Mouse (Mus musculus) R1 (cell line): Measurements from ENCODE around the gene Ostm1.
A peak's percentile ranks its signal among the peaks of the same experiment; 100 is the strongest.

Experiments used
- DNase-seq: peaks from one replicate; pipeline ENCODE4 v3.0.0-alpha.2; 2018; ENCODE audit warnings: low read depth, low spot score

The Ostm1 gene

GRCm38 (mm10) chr10:42583157-42583872 lies at the start of gene Ostm1, which contains the start of gene Nr2e1:
Gene Ostm1, plus strand, starts transcription at chr10:42583822.
Gene Nr2e1, minus strand, starts transcription at chr10:42583632.
- DNase-seq = peak; percentile 72

DNA sequence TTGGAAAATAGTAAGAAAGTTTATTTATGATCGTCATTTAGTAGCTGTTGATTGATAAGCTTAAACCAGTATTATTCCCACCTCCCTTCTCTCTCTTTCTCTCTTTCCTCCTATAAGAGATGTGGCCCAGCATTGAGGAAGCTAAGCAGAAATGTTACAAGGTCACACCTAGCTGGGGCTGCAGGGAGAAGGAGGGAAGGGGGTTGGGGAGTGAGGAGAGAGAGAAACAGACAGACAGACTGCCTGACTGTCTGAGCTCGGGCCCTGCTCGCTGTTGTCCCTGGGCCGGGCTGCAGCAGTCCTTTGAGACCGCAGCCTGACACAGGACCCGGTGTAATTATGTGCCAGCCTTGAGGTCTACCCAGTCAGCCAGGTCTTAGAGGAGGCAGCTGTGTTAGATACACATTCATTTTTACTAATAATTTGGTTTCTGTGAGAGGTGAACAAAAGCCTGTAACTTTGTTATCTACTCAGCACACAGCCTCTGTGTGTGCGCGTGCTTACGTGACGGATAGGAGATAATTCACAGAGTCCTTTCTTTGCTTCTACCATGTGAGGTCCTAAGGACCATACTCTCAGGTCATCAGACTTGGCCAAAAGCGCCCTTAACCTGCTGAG lies 49.7 kb upstream of the Ostm1 start:
- no peak for DNase-seq

DNA sequence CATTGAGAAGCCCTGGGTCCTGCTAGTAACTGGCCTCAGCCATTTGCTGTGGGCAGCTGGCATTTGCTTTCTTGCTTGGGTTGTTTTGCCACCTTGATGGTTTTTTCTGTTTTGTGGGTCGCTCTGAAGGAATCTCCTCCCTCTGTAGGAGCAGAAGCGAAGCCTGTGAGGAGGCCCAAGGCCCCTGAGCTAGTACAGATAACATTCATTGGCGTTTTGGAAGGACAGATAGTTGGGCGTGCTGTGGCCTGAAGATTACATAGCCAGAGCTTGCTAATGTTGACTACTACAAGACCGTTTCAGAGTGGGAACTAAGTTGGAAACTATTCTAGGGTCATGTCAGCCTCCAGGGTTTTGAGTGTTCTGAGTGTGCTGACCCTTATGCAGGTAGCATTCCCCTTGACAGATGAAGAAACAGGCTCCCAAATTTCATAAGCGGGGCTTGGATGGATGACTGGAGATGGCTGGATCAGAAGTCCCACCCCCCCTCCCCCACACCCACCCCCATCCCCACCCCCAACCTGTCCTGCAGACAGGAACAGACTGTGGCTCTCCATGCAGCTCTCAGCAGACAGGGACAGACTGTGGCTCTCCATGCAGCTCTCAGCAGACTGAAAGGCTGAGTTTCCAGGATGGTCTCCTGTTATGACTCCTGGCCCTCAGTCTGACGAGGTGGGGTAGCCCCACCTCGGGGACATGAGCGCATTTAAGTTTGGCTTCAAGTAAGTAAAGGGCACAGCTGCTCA lies 45.9 kb upstream of the Ostm1 start:
- DNase-seq = no peak

DNA sequence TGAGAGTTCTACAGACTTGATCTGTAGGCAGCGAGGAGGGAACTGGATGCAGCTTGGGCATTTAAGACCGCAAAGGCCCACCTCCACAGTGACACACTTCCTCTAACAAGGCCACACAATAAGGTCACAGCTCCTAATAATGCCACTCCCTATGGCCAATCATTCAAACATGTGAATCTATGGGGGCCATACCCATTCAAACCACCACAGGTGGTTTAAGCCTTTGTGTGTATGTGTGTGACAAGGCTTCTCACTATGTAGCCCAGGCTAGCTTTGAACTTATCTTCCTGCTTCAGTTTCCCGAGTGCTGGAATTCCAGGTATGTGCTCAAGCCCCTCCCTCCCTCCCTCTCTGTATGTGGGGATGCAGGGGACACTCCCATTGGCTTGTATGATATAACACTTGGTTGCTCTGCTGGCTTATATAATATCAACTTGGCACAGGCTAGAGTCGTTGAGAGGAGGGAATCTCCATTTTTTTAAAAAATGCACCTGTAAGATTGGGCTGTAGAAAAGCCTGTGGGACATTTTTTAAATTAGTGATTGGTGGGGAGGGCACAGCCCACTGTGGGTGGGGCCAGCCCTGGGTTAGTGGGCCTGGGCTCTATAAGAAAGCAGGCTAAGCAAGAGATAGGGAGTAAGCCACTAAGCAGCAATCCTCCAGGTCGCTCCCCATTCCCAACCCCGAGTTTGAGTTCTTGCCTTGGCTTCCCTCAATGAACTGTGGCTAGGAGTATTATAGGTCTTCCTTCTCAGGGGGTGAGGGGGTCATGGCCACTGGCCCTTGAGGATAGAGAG lies 37.7 kb upstream of the Ostm1 start:
- peak; percentile 74 for DNase-seq

GRCm38 (mm10) chr10:42546507-42546906 lies 37.1 kb upstream of the Ostm1 start:
- peak; percentile 58 for DNase-seq

DNA sequence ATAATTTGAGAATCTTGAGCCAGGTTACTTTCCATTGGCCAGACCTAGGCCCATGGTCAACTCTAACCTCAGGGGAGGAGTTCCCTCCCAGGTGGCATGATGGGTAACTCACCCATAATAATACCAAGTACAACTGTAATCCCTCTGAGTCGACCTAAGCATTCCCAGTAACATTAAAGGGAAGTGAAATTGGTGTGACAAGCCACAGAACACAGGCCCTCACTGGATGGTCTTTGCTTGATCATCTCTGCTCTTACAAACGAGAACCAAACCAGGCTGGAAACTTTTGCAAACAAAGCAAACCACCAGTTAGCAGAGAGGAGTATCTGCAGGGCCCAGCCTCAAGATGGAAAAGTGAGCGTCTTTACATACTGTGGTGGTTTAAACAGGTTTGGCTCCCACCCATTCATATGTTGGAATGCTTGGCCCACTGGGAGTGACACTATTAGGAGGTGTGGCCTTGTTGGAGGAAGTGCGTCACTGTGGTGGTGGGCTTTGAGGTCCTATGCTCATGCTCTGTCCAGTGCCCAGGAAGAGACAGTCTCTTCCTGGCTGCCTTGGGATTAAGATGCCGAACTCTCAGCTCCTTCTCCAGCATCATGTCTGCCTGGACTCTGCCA lies 23.9 kb upstream of the Ostm1 start:
- DNase-seq = peak; percentile 66

DNA sequence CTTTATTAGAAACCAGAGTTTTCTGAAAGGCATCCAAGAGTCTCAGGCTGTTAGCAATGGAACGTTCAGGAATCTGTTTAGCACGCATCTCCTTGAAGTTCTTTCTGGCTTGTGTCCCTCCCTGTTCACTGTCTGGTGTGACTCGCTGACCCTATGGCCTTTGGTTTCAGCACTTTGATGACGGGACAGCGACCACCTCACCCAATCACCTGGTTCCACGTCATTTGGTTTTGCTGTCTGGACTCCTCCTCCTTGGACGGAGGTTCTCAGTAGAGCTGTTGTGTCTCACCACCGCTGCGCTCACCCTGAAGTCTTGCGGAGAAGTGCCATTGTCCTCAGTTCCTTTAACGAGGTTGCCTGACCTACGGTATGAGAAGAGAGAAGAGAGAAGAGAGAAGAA lies 21.4 kb upstream of the Ostm1 start:
- peak; percentile 91 for DNase-seq

- DNase-seq = no peak
These were observed 11.1 kb upstream of the Ostm1 start for GRCm38 (mm10) chr10:42572567-42572966.

GRCm38 (mm10) chr10:42572971-42573370 lies 10.7 kb upstream of the Ostm1 start:
- DNase-seq = no peak

DNA sequence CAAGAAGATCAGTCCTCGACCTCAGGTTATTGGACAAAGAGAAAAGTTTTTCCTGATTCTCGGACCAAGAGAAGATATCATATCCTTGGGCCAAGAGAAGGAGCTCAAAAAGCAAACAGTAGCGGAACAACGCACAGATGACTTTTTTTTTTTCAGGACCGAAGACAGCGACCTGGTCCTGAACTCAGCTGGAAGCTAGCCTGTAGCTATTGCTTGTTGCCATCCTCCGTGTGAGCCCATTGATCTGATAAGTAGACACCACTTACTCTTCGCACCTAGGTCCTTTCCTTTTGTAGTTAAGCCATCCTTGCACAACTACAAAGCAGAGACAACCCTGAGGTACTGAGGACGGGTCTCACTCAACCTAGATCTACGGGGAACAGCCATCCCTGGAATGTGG lies 9.0 kb upstream of the Ostm1 start:
- peak; percentile 77 for DNase-seq

DNA sequence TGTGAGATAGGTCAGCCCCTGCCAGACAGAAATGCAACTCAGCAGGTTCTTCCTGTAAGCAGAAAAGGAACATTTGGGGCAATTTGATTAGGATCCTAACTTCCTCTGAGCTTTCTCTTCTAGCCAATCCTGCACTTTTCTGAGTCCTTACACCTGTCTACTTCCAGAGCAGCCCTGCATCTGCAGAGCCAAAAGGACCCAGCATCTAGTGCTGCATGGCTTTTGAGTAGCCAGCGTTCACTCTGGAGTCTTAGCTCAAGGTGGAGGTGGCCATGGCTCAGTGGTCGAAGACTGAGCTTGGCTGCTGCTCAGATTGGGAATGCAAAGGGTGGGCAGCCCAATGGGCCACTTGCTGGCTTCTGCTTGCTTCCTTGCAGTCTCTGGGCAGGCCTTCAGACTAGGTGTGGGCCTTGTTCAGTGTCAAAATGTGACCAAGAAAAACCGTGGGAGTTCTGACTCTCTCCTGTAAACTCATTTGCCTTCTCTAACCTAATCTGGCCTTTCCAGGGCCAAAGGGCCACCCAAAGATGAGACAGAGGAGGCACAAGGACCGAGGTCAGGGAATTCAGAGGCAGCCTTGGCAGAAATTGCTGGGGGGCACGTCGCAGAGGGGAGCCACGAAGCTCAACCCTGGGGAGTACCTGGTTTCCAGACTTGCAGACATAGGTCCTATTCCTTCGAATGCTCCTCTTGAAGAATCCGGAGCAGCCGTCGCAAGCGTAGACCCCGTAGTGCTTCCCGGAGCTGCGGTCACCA lies 5.9 kb upstream of the Ostm1 start:
- no peak for DNase-seq

DNA sequence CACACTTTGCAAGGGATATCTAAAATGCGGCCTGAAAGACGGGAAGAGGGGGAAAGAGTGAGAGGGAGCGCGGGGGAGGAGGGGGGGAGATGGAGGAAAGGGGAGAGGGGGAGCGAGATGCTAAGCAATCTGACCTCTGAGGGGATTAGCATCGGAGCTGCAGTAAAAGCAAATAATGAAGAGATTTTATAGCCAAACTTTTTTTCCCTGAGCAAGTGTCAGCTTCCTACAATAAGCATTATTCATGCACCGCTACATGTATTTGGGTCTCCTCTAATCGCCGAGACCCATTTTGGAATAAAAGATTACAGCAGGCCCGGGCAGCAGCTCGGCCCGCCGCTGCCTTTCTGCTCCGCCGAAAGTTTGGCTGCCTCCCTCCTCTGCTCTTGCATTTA lies 5.3 kb upstream of the Ostm1 start:
- DNase-seq = peak; percentile 9

DNA sequence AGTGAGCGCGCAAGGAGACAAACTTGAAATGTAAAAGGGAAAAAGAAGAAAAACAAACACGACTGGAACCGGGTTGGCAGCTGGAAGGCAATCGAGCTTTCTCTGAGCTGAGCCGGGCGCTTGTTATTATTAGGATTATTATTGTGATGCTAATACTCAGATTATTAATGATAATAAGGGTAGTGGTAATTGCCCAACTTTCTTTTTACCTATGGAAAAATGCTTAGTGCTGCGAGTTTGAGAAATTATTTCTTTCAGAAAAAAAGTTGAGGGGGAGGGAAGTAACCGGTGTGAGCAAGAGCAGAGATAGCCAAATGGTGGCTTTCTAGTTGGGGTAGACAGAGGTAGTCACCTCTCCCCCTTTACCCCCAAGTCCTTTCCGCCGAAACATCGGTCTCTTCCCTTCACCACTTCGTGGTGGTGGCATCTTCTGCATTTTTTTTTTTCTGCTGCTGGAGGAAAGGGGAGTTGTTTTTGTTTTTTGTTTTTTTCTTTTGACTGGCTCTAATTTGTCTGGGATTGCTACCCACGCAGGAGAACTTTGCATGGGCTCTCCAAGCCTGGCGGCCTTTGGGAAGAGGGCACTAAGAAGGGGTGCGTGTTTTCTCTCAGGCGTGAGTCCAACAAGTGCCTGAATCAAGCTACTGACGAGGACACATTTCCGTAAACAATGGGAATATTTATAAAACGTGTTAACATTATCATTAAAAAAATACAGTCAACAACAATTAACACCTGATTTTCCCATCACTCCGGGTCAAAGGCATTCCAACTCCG lies 4.7 kb upstream of the Ostm1 start:
- peak; percentile 9 for DNase-seq

- peak; percentile 31 for DNase-seq
These were observed 4.0 kb upstream of the Ostm1 start for GRCm38 (mm10) chr10:42579475-42580130.

DNA sequence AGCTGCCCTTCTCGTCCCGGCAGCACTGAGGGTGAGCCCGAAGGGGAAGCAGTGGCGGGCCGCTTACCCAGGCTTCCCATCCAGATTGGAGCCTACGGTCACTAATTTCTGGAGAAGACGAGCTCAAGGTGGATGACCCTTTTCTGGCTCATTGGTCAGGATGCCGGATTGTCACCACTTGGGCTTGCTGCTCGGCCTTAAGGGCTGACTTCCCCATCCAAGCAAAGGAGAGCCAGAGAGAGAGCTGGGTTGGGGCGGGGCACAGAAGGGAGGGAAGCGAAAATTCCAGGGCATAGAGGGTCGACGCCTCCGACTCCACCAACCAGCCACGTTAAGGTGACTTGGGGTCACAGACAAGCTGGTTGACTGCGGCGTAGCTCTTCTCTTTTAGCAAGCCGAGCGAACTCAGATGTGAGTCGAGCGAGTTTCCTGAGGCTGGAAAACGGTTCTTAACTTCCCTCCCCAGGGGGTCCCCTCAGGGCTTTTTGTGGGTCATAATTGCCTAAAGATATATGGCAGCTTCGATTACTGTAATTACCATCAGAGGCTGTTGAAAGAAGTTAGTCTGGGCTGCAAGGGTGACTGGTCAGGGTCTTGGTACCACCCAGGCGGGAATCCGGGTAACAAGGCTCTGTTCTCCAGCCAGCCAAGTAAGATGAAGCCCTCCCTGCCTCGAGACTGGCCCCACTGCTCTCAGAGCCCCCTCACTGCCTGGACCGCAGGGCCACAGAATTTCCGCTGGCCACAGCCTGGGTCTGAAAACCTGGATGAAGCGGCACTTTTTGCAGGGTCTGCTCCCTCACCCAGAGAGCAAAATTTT lies 3.3 kb upstream of the Ostm1 start:
- peak; percentile 49 for DNase-seq

GRCm38 (mm10) chr10:42580951-42581277 lies 2.7 kb upstream of the Ostm1 start:
- peak; percentile 28 for DNase-seq

DNA sequence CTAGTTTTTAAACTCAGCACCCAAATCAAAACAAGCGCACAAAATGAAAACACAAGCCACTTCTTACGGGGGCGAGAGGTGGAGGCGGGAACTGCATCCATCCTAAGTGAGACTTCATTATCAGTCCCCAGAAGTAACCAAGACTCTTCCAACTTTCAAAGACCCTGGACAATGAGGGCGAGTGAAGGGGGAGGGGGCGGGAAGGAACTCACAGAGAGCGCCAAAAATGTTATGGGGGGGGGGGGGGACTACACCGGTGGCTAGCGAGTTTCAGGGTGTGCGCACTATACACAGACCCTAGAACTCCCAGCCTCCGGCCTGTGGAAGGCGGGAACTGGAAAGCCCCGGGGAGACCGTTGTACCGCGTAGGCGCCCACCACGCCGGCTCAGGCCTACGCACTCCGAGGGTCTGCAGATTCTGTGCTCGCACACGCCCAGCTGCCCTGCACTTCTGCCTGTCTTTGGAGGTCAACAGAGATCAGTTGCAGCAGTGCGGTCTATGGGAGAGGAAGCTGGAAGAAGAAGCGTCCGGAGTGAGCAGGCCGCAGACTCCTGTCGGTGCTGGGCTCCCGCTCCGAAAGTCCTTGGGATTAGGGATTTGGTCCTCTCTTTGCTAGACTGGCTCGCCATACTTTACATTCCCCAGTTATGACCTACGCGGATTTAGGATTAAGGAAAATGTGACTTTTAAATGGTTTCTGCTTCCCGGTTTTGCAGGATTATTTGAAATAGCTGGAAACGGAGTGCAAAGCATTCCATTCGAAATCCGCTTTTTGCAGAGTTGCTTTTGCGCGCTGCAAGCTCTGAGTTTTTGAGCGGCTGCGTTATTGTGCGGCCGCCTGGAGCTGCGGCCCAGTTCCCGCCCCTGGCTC lies 1.7 kb upstream of the Ostm1 start:
- peak; percentile 58 for DNase-seq
